Mouse (Mus musculus): Measurements from ENCODE around the gene Zfyve27. TPM values are rescaled to one million over a fixed set of nuclear protein-coding genes. Genes with fewer than 3 reads are reported as not detected.

Zfyve27 gene
- total RNA-seq, 2 experiments from 2014 or later: 78.2 to 85.1 TPM

DNA sequence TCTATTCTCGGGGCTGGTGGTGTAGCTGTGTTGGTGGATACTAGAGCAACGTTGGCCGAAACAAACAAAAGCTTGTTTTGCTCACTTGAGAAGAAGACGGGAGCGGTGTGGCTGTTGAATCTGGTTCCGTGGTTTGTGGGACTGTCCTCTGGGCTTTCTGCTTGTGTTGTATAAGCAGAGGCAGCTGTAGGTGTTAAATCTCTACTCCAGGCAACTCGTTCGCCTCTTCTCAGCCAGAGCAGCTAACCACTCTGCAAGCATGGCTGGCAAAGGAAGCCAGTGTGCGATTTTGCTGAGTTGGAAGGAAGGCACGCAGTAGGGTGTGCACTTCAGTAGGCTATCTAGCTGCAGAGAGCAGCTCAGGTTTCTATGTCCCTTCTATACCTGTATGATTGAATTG lies 62.7 kb downstream of the Zfyve27 start:
- DNase-seq (ENCODE audit: low spot score in 2 of 2): peak; percentile 21 to 50

DNA sequence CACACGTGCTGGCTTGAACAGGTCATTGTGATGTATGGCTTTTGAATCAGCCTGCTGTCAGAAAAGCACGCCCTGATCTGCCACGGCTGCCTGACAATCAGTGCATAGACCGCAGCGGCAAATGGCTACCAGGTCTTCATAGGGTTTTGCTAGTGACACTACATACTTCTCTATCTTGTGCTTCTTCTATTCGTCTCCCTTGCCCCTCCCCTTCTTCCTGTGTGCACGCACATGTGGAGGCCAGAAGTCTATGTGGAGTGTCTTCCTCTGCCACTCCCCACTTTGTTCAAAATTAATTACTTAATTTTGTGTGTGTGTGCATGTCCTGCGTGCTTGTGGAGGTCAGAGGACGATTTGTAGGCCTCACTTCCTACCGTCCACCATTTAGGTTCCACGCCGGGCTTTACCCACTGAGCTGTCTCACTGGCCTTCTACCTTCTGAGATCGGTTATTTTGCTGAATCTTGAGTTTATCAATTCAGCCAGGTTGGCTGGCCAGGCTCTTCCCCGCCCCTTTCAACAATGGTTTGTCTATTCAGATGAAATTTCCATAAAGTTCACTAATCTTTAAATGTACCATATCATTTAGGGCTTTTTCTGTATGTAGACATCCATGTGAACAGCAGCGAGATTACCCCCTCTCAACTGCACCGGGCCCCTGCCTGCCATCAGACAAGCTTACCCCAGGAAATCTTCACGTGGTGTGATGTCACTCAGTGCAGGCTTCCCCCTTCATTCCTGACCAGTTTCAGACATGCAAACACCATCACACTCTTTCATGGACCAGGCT lies 65.9 kb downstream of the Zfyve27 start:
- no peak for DNase-seq (ENCODE audit: low spot score in 2 of 2)

DNA sequence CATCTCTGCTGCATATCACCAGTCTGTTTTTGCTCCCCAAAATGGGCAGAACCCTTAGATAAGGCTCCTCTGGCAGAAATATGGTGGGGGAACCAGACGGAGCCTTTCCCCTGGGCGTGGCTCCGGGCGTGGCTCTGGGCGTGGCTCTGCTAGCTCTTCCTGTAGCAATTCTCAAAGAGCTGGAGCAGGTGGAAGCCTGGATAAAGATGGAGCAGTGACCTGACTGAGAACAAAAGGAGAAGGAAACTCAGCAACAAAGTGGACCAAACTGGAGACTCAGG lies 66.5 kb downstream of the Zfyve27 start:
- DNase-seq (ENCODE audit: low spot score in 2 of 2): no peak

DNA sequence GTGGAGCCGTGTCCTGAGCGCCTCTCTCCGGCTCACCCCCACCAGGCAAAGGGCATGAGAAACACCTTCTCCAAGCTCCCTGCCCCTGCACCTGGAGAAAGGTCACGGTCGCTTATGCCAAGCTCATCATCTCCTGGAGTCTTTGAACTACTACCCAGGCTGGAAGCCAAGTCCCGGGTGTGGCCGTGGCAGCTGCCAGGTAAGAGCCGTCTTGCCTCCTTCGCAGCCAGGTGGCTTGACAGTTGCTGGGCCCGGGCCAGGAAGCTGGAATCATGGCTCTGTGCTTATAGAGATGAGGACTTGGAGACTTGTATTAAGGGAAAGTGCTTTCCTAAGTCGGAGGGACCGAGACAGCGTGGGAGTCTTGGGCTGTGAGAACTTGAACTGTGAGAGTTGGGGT lies 67.2 kb downstream of the Zfyve27 start:
- DNase-seq (ENCODE audit: low spot score in 2 of 2): no peak

DNA sequence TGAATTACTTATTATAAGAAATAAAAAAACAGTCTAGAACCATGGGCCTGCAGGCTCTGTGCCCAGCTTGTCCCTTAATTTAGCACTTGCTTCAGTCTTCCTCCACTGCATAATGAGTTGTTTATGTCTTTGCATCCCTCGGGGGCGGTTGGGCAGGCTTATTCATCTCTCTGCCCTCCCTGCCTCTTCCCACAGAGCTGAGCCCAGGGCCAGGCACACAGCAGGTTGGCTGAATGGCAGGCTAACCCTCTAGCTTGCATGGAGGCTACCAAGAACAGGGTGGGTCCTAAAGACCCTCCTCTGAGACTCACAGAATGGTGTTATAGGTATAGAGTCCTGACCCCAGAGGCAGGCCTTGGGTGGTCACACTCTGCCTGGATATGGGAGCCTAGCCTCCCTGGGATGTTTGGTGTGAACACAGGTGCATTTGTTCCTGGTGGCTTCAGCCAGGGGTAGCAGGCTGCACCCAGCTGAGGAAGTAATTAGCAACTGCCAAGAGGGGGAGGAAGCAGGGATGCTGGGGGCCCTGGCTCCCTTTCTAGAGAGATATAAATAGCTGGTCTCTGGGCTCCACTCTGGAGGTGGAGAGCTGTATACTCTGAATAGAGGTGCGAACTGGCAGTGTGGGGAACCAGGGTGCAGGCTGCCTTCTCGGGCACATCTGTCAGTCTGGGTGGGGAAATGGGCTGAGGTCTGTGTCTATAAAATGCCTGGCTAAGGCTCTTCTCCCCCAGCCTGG lies 74.0 kb downstream of the Zfyve27 start:
- DNase-seq (ENCODE audit: low spot score in 2 of 2): peak; percentile 44 to 64

DNA sequence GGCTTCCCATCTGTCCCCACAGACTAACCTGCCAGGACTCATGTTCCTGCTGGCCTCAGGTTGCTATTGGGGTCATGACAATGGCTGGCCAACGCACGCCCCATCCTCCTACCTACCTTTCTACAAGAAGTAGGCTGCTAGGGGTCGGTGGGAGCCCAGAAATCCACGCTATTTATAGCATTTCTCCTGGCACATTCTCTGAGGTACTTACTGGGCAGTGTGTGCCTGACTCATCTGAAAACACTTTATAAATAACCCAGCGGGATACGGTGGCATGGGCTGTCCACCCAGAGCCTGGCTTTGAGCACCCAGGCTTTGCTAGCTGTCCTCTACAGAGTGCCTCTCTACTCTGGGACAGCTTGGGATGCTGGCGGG lies 74.6 kb downstream of the Zfyve27 start:
- DNase-seq (ENCODE audit: low spot score in 2 of 2): peak in 1 of 2 experiments; percentile 36

DNA sequence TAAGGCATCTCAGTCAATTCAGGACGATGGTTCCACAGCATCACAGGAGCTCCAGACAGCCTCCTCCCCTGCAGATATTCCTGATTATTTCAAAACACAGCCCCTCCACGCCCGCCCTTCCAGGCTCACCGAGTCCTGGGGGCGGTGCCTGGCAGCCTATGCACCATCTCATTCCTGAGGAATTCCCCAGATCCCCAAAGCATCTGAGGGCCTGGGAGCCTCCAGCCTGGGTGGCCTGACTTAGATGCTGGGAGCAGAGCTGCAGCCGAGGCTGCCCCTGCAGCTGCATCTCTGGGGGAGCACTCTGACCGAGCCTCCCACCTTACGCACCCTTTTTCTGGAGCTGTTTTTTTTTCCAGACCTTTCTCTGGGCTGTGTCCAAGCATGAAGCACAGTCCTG lies 77.1 kb downstream of the Zfyve27 start:
- DNase-seq (ENCODE audit: low spot score in 2 of 2): no peak

DNA sequence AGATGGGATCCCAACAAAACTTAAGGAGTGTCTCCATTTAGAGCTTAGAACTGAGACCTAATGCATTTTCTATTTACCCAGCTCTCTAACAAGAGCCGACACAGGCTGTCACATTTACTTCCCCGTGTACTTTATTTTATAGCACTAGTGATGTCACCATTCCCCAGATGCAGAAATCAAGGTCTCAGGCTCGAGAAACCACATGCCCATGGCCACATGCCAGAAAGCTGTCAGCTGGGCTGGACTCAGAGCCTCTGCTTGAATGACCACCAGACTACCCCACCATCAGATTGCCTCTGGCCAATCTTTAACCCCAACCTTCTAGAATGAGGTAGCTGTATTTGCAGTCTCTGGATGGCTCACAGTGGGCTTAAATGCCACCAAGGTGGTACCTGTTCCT lies 79.7 kb downstream of the Zfyve27 start:
- no peak for DNase-seq (ENCODE audit: low spot score in 2 of 2)

Other genes with a start within 250 kb of the Zfyve27 start
- gene Exosc1, start 230.5 kb upstream of the Zfyve27 start, total RNA-seq (2021): 10 to 100 TPM; 20.4 to 30.6 TPM
- gene Zdhhc16, start 230.5 kb upstream of the Zfyve27 start, total RNA-seq (2021): 10 to 100 TPM; 42.7 to 49.4 TPM
- gene Mms19, start 182.8 kb upstream of the Zfyve27 start, total RNA-seq (2021): 10 to 100 TPM; 30.9 to 32.3 TPM
- 10 to 100 TPM; 12.0 to 12.2 TPM for gene Ubtd1, start 182.2 kb upstream of the Zfyve27 start, total RNA-seq (2021)
- under 1 TPM; 0.30 to 0.44 TPM for gene Ankrd2, start 128.0 kb upstream of the Zfyve27 start, total RNA-seq (2021)
- 1 to 10 TPM; 4.9 to 5.0 TPM for gene Hoga1, start 118.3 kb upstream of the Zfyve27 start, total RNA-seq (2021)
- gene 4933411K16Rik, start 111.7 kb upstream of the Zfyve27 start, total RNA-seq (2021): under 1 TPM; 0.53 to 0.73 TPM
- 10 to 100 TPM; 66.2 to 67.8 TPM for gene Morn4, start 77.6 kb upstream of the Zfyve27 start, total RNA-seq (2021)
- gene Pi4k2a, start 73.5 kb upstream of the Zfyve27 start, total RNA-seq (2021): 10 to 100 TPM; 68.9 to 69.7 TPM
- 10 to 100 TPM; 32.0 to 33.3 TPM for gene Avpi1, start 34.9 kb upstream of the Zfyve27 start, total RNA-seq (2021)
- gene Marveld1, start 16.6 kb upstream of the Zfyve27 start, total RNA-seq (2021): 1 to 10 TPM; 8.3 to 8.6 TPM
- gene Sfrp5, start 38.3 kb downstream of the Zfyve27 start, total RNA-seq (2021): 1 to 10 TPM in 1 of 2 experiments, under 1 TPM in 1; 0.49 to 2.1 TPM
- gene Golga7b, start 83.6 kb downstream of the Zfyve27 start, total RNA-seq (2021): 100 to 1,000 TPM; 112 to 119 TPM